Mouse (Mus musculus) MN1 (cell line): ENCODE data around the gene Yrdc.
A peak's percentile ranks its signal among the peaks of the same experiment; 100 is the strongest.

Experiments
- DNase-seq: peaks from one replicate; pipeline ENCODE4 v3.0.0-alpha.2; 2016; ENCODE audit warnings: low spot score

Yrdc gene

DNA sequence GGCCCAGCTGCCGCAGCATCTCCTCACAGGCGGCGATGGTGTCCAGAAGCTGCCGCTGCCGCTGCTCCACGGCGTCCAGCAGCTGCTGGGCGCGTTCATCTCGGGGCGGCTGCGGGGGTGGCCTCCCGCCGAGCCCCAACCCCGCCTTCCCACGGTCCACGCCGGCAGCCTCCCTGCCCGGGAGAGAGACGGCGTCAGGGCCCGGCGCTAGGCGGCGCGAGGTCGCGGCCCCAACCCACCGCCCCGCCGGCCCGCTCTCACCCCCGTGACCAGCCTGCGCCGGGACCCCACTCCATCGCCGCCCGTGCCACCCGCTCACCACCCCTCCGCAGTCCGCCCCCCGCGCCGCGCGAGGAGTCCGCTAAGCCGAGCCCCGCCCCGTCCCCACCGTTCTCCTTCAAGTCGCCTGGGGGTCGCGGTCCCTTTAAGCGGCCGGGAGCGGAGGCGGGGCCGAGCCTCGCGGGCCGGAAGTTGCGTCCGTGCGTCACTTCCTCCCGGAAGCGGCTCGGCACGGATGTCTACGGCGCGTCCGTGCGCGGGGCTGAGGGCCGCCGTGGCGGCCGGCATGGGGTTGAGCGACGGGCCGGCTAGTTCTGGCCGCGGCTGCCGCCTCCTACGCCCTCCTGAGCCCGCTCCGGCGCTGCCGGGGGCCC lies at the start of gene Yrdc:
Yrdc (plus strand) TSS at position 419 of the 653 bp plus-strand sequence.
- peak; percentile 92 for DNase-seq

DNA sequence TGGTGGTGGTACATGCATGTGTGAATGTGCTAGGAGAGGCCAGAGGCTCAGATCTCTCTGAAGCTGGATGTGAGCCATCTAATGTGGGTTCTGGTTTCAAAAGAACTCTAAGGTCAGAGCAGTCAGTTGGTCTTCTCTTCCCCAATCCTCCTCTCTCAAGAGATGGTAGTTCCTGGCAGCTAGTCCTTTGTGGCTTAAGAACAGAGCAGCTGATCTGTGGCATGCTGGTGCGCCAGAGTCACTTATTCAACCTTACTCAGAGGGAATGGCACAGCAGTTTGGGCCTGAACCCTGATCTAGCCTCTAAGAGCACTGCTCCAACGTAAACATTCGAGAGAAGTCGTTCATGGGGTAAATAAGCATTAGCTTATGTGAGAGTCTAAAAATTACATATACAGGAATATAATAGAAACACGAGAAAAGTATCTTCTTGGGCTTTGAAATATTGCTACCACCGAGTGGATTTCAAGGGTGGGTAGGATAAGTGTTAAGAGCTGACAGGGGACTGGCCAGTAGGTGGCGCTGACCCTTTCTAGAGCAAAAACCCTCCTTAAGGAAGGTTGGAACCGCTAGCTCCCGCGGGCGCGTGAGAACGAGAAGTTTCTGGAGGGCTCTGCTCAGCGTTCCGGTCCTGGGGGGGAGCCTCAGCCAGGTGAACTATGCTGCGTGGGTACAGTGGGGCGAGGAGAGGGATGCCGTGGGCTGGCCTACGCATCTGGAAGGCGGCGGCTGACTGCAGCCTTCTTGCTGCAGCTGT lies 48.7 kb upstream of the Yrdc start, which contains the start of gene Mtf1:
Mtf1 (plus strand) TSS at position 553 of the 757 bp plus-strand sequence.
- DNase-seq: peak; percentile 88

DNA sequence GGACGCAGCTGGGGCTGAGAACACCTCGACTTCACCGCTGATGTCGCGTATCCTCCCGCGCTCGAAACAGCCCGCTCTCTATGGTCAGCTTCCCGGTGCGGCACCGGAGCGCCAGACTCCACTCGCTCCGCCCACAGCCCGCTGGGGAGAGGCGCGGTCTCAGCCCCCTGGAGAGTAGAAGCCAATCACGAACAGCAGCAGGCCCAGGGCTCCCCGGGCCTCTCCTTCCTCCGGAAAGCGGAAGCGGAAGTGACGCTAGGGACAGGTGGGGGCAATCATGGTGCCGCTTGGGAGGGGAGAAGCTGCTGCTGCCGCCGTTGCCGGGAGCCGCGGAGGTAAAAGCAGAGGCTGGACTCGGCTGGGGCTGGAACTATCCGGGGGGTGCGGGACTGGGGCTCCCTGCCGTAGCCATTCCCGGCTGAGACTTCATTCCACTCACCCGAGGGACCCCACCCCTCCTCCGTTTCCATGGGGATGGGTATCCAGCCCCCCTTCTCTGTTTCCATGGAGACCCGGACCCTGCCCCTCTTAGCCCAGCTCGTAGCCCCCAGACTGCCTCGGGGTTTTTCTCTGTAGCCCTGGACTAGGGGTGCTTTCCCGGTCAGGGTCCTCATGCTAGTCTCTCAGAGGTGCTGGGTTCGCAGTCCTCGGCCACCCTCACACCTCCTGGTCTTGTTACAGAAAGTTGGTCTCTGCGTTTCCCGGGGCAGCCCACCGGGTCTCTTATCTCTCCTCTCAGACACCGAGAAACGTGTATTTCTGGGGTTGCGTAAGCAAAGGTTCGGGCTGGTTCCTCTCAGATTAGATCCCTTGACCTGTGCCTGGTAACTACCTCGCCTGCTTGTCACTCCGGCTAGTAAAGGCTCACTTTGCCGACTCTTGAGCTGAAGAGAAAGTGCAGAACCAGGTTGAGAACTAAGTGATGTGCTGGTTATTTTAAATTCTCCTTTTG lies 47.9 kb upstream of the Yrdc start:
- DNase-seq: peak; percentile 93

GRCm38 (mm10) chr4:124803406-124803805 lies 47.1 kb upstream of the Yrdc start:
- no peak for DNase-seq

DNA sequence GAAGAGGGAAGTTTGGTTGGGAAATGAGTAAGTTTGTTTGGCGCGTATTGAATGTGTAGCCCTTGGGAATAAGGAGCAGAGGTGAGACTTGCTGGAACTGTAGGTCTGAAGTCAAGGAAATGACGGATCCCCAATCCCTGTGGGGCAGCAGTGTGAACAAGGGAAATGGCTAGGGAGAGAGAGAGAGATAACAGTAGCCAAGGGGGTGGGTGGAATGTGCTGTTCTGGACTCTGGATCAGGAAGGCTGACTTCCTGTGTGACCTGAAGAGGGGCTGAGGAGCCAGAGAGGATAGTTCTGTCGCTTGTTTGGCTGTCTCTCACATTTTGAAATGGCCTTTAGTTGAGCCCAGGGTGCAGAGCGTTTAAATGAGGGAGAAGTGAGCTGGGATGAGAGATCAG lies 42.0 kb upstream of the Yrdc start:
- no peak for DNase-seq

DNA sequence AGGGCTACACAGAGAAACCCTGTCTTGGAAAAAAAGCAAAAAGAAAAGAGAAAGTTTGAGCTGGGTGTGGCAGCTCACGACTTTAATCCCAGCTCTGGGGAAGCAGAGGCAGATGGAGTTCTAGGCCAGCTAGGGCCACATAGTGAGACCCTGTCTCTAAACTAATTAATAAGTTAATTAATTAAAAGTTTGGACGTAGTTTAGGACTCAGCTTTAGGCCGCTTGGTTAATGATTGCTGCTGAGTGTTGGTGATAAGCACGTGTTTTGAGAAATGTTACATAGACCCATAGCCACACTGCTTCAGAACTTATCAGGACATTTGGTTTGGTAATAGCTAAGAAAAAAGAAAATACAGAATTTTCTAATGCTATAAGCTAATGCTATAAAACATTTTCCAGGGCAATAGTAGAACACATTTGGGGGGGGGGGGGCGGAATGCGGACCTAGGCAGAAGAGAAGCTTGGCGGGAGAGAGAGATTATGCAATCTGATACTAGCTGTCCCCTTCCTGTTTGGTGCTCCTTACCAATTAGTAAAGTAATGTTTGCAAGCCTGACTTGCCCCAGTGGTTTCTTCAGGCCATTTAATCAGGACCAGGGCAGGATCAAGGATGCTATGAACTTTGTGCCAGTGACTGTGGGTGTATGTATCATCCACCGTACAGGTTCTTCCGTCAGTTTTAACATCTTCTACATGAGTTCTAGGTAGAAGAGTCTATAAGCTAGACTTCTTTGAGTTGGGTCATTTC lies 41.2 kb upstream of the Yrdc start:
- DNase-seq: no peak

- DNase-seq: no peak
Observed at GRCm38 (mm10) chr4:124810056-124810455, 40.4 kb upstream of the Yrdc start.

DNA sequence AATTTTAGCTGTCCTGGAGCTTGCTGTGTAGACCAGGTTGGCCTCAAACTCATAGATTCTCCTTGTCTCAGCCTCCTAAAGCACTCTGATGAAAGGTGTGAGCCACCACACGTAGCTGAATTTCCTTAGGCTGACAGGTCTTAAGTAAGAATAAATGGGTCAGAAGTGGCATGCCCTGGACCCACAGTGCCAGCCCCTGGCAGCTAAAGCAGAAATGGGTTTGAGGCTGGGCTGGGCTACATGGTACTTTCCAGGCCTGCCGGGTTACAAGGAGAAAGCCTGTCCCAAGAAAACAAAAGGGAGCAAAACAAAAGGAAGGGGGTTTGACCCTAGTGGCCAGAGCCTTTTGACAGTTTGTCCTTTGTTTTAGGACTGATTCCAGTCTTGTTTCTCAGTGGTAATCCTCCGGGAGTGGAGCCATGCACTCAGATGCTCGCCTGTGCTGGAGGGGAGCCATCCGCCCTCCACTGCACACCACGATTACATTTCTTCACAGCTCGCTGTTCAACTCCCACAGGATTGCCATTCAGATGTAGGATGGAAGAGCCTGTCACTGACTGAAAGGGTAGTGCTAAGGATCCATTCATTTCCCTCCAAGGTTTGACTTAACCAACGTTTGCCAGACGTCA lies 39.0 kb upstream of the Yrdc start:
- DNase-seq: no peak

GRCm38 (mm10) chr4:124815901-124816300 lies 34.6 kb upstream of the Yrdc start:
- no peak for DNase-seq

GRCm38 (mm10) chr4:124817803-124818202 lies 32.7 kb upstream of the Yrdc start:
- DNase-seq: peak; percentile 64

DNA sequence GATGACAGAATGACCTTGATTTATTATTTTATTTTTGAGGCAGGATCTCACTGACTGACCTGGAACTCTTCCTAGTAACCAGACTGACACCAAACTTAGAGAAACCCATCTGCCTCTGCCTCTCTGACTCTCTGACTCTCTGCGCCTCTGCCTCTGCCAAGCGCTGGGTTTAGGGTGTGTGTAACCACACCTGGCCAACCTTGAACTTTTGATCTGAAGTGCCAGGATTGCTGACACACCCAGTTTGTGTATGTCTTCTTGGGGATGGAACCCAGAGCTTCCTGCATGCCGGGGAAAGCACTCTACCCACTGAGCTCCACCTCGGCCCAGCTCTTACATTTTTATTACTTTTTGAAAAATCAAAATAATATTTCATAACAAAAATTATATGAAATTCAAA lies 31.6 kb upstream of the Yrdc start:
- no peak for DNase-seq

DNA sequence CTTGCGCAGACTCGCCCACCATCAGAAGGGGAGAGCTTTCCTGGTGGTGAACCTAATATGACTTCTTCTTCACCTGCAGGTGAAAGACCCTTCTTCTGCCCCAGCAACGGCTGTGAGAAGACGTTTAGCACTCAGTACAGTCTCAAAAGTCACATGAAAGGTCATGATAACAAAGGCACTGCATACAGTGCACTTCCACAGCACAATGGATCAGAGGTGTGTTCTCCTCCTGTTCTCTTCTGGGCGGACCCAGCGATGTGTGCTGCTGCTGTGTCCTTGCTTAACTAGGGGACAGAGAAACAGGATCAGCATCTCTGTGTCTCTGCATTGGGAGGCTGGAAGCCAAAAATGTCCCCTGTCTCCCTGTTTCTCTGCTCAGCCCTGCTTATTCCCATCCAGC lies 25.5 kb upstream of the Yrdc start:
- no peak for DNase-seq

DNA sequence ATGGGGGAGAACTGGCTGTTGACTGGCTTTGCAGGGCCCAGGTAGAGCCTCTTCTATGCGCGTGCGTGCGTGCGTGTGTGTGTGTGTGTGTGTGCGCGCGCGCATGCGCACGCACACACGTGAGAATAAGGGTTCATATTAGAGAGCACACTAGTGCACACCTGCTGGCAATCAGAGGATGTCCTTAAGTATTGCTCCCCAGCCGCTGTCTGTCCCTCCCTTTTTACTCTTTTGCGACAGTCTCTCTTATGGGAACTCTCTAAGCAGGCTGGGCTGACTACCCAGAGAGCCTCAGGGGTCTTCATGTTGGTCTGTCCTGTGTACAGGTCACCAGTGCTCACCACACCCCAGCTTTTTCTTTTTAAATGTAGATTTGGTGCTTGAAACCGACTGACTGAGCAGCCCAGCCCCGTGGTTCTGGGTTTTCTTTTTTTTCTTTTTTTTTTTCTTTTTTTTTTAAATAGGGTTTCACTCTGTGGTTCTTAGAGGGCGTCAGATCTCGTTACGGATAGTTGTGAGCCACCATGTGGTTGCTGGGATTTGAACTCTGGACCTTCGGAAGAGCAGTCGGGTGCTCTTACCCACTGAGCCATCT lies 25.0 kb upstream of the Yrdc start:
- no peak for DNase-seq

DNA sequence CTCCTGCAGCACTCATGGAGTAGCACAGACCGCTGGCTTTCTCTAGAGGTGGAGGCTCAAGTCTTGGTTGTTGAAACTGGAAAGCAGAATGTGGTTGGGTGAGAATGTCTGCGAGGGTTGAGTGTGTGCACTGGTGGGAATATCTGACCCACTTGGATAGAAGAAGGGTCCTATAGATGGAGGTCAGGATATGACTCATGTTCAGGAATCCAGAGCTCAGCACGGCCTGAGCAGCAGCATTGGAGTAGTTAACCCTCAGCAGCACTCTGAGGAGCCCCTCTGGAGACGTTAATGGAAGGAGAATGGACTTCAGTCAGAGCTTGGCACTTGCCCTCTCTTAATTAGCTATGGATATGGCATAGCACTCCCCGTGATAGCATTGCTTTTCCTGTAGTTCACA lies 20.8 kb upstream of the Yrdc start:
- no peak for DNase-seq

DNA sequence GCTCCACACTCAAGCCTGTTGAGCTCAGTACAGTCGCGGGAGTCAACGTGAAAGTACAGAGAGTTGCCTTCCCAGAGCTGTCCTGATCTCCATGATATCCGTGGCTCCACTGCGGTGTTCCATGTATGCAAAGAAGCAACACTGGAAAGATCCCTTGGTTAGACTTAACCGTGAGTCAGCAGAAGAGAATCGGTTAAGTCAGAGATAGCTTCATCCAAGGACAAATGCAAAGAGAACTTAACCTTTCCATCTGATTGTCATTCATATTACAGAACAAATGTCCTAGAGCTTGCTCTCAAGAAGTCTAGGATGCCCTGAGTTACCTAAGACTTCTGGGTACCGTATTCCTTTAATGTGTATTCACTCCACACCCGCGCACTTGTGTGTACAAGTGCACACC lies 17.7 kb upstream of the Yrdc start:
- no peak for DNase-seq

DNA sequence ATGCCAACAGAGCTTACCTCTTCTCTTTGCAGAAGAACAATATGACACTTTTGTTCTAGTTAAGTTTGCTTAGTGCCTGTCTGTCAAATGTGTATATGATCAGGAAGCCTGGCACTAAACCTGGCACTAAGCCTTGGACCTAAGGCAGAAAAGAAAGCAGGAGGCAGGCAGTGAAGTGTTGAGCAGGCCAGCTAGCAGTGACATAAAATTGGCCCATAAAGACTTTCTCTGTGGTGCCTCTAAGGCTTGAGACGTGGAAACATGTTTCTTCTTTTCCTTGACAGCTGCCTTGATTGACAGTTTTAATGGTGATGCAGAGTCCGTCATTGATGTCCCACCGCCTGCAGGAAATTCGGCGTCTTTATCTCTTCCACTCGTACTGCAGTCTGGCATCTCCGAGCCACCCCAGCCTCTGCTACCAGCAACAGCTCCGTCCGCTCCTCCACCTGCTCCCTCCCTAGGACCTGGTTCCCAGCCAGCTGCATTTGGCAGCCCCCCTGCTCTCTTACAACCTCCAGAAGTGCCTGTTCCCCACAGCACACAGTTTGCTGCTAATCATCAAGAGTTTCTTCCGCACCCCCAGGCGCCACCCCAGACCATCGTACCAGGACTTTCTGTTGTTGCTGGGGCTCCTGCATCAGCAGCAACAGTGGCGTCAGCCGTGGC lies 12.3 kb upstream of the Yrdc start:
- no peak for DNase-seq

DNA sequence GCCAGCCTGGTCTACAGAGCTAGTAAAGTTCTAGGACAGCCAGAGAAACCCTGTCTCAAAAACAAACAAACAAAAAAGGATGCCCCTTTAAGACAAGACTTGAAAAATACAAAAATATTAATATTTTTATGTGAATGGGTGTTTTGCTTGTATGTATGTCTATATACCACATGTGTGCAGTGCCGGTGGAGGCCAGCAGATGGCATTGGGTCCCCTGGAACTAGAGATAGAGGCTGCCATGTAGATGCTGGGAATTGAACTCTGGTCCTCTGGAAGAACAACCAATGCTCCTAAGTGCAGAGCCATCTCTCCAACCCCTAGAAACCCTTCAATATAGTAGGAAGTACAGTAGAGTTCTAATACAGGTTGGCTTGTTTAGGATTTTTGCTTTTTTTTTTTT lies 9.5 kb upstream of the Yrdc start:
- no peak for DNase-seq

- peak; percentile 34 for DNase-seq
Observed at GRCm38 (mm10) chr4:124843493-124843892, 7.0 kb upstream of the Yrdc start.

- DNase-seq: peak; percentile 82
Observed at GRCm38 (mm10) chr4:124847573-124847972, 2.9 kb upstream of the Yrdc start.

- peak; percentile 74 for DNase-seq
Observed at GRCm38 (mm10) chr4:124849631-124850260, 733 bp upstream of the Yrdc start.
